Mouse (Mus musculus): ENCODE data around the gene Smyd5. TPM values are rescaled to one million over a fixed set of nuclear protein-coding genes. Genes with fewer than 3 reads are reported as not detected.

Smyd5 gene
- polyA plus RNA-seq, 1 experiment, result 21.1 TPM

DNA sequence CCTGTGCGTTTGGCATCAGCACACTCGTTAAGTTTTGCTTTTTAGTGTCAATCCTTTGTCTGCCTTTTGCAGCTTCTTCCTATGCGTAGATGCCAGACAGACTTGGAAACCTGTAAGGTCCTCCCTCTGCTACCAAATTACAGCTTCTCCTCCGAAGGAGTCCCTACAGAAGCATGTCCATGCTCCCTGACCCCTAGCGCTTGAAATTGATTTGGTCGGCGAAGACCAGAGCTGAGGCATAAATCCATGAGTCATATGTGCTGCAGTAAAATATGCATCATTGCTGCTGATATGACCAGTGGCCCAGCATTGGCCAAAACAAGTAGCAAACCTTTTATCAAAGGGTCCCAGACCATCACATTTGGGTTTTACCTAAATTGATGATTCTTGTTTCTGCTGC is 21.0 kb downstream of the Smyd5 start:
- WGBS, result 4% methylated on average over 7 of the region's 7 CpGs
- Histone ChIP-seq H3K4me1 (ENCODE audit: control insufficient read depth, insufficient read depth, low read length) (peaks cover 10% of the 10 kb centered on the region), H3K4me3 (replicated peaks; ENCODE audit: extremely low read depth, low read depth, low read length) (peak overlapping the region; percentile 97)
- TF ChIP-seq POLR2A (IDR thresholded peaks at IDR 0.05; ENCODE audit: borderline replicate concordance, extremely low read depth, low read depth, low read length) (no peak), CTCF (IDR thresholded peaks at IDR 0.05; ENCODE audit: insufficient read depth, low read length) (no peak)
- no peak for DNase-seq

DNA sequence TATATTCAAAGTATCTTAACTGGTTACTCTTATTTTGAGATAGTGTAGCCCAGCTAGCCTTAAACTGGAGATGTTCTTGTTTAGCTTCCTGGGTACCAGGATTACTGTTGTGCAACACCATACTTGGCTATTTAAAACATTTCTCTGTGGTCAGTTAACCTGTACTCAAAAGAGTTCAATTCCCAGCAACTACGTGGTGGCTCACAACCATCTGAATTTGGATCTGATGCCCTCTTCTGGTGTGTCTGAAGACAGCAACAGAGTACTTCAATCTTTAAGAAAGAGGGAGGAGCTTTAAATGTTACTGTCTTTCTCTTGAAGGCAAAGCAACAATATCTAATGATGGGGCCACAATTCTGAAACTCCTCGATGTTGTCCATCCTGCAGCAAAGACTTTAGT is 27.8 kb downstream of the Smyd5 start:
- TF ChIP-seq CTCF (IDR thresholded peaks at IDR 0.05; ENCODE audit: insufficient read depth, low read length) (no peak), POLR2A (IDR thresholded peaks at IDR 0.05; ENCODE audit: borderline replicate concordance, extremely low read depth, low read depth, low read length) (no peak)
- no peak overlapping the region for H3K4me3 ChIP-seq (replicated peaks; ENCODE audit: extremely low read depth, low read depth, low read length)
- H3K4me1 ChIP-seq (ENCODE audit: control insufficient read depth, insufficient read depth, low read length), result no peaks in the 10 kb centered on the region; the same call in 1 of the 2 replicates
- 74% methylated on average over 2 of the region's 2 CpGs for WGBS
- no peak for DNase-seq

DNA sequence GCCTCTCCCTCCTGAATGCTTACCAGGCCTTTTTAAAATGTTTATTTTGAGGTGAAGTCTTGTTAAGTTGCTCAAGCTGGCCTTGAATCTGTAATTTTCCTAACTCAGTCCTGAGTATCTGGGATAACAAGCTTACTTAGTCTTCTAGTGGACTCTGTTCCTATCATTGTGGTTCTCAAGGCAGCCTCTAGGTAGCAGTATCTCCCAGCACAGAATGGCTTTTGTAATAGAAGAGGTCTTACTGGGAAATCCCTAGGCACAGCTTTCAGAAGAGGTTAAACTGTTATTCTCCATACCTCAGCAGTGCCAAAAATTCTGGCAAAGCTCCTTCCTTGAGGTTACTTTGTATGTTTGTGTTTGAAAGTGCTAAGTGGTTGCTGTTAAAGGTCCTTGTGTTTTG is 33.6 kb downstream of the Smyd5 start:
- H3K4me3 ChIP-seq (replicated peaks; ENCODE audit: extremely low read depth, low read depth, low read length), result no peak overlapping the region
- TF ChIP-seq CTCF (IDR thresholded peaks at IDR 0.05; ENCODE audit: insufficient read depth, low read length) (no peak), POLR2A (IDR thresholded peaks at IDR 0.05; ENCODE audit: borderline replicate concordance, extremely low read depth, low read depth, low read length) (no peak)
- DNase-seq, result no peak
- no peaks in the 10 kb centered on the region for H3K4me1 ChIP-seq (ENCODE audit: control insufficient read depth, insufficient read depth, low read length)

DNA sequence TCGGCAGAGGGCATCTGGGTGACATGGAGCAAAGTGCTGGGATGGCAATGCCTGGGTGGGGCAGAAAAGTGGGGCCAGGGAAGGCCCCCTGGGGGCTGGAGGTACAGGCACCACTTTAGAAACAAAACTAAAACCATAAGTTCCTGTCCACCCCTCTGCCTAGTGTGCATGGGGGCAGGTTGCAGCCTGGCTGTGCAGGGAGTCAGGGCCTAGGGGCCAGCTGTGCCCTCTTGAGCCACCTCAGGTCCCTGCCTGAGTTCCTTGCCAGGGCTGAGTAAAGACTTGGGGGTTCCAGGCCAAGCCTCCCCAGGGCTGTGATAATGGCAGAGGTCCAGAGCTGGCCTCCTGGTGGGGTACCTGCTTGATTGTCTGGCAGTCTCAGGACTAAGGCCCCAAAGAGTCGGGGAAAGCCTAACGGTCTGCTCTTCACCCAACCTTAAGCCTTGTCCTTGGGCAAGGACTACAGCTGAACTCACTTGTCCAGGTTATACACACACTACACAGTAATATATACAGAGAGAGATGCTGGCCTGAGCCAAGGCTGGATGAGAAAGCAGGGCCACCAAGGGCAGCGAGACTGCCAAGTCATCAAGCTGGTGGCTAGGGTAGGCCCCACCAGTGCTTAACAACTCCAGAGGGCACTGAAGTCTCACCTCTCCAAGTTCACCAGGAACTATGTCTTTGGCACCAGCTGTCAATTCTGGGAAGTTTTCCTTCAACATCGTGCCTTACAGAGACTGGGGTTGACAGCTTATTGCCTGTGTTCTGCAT is 38.1 kb downstream of the Smyd5 start:
- Histone ChIP-seq H3K4me1 (ENCODE audit: control insufficient read depth, insufficient read depth, low read length) (no peaks in the 10 kb centered on the region), H3K4me3 (replicated peaks; ENCODE audit: extremely low read depth, low read depth, low read length) (no peak overlapping the region)
- DNase-seq, result no peak
- no peak for TF ChIP-seq CTCF (IDR thresholded peaks at IDR 0.05; ENCODE audit: insufficient read depth, low read length)
- no peak for TF ChIP-seq POLR2A (IDR thresholded peaks at IDR 0.05; ENCODE audit: borderline replicate concordance, extremely low read depth, low read depth, low read length)
- 67% methylated on average over 5 of the region's 5 CpGs for WGBS

DNA sequence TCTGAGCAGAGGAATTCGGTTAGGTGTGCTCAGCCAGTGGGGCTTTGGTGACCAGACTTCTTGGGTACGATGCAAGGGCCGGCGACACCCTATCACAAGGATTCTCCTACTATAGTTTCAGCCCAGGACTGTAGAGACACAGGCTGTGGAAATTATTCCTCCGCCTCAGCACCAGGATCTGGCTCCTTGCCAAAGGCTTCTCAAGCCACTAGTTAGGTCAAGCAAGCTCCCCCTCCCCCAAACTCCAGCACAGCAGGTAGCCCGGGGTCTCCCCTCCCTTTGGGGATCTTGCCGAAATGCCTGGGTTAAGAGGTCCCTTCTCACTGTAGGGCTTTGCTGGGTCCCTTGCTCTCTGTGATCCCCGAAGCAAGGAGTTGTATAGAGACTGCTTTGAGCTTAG is 40.2 kb downstream of the Smyd5 start:
- DNase-seq, result no peak
- TF ChIP-seq POLR2A (IDR thresholded peaks at IDR 0.05; ENCODE audit: borderline replicate concordance, extremely low read depth, low read depth, low read length), result no peak
- no peak for TF ChIP-seq CTCF (IDR thresholded peaks at IDR 0.05; ENCODE audit: insufficient read depth, low read length)
- 65% methylated on average over 8 of the region's 8 CpGs for WGBS
- no peaks in the 10 kb centered on the region for H3K4me1 ChIP-seq (ENCODE audit: control insufficient read depth, insufficient read depth, low read length)
- H3K4me3 ChIP-seq (replicated peaks; ENCODE audit: extremely low read depth, low read depth, low read length), result no peak overlapping the region

DNA sequence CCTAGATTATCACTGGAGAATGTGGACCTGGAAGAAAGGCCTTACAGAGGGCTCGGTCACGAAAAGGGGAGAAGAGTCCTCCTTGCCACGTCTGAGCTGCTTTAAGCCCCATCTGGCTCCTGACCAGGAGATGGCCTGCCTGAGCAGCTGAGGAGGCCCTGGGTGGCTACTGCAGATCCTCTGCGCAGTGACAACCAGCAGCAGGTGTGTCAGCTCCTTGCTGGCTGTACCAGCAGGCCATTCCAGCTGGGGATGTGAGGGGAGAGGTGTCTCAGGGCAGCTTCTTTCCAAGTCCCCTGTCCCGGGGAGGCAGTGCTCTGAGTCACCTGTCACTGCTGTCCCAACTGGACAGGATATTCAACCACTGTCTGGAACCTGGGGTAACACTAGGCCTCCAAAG is 40.8 kb downstream of the Smyd5 start:
- no peak for TF ChIP-seq CTCF (IDR thresholded peaks at IDR 0.05; ENCODE audit: insufficient read depth, low read length)
- no peak for TF ChIP-seq POLR2A (IDR thresholded peaks at IDR 0.05; ENCODE audit: borderline replicate concordance, extremely low read depth, low read depth, low read length)
- 59% methylated on average over 5 of the region's 5 CpGs for WGBS
- DNase-seq, result no peak
- Histone ChIP-seq H3K4me1 (ENCODE audit: control insufficient read depth, insufficient read depth, low read length) (no peaks in the 10 kb centered on the region), H3K4me3 (replicated peaks; ENCODE audit: extremely low read depth, low read depth, low read length) (no peak overlapping the region)

DNA sequence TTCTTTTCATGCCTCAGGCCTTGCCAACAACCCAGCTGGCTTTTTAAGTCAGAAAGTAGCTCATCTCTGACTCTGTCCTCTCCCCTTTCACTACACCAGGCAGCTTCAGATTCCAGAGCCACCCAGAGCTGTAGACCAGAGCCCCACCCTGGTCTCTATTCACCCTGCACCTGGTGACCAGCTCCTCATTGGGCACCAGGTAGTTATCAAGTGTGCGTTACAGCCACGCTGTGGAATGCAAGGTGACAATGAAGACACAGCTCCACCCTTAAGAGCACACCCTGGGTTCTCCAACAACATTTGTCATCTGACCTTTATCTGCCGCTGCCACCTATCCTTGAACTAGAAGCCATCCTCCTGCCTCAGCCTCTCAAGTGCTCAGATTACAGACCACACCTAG is 43.8 kb downstream of the Smyd5 start:
- no peak for TF ChIP-seq CTCF (IDR thresholded peaks at IDR 0.05; ENCODE audit: insufficient read depth, low read length)
- TF ChIP-seq POLR2A (IDR thresholded peaks at IDR 0.05; ENCODE audit: borderline replicate concordance, extremely low read depth, low read depth, low read length), result no peak
- no peak for DNase-seq
- Histone ChIP-seq H3K4me3 (replicated peaks; ENCODE audit: extremely low read depth, low read depth, low read length) (no peak overlapping the region), H3K4me1 (ENCODE audit: control insufficient read depth, insufficient read depth, low read length) (no peaks in the 10 kb centered on the region)
- 81% methylated on average over 3 of the region's 3 CpGs for WGBS

DNA sequence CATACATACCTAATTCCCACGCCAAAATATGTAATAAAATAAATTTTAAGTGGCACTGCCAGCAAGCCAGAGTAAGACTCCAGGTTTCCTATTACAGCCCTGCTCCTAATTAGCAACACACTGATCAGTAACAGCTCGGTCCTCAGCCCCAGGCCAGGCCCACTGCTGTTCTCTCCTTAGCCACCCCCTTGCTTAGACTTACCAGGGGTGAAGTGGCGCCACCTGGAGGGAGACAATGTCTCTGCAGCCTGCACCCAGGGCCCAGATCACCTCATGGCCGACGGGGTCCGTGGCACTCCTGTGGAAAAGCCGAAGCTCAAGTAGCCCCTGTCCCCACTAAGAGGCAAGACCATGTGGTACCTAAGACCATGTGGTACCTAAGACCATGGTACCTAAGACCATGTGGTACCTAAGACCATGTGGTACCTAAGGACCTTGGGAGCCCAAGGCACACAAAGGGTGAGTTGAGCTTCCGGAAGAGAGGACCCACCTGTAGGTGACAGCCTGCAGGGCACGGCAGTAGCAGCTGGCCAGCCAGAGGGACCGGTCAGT is 45.7 kb downstream of the Smyd5 start:
- peak; percentile 17 for DNase-seq
- TF ChIP-seq POLR2A (IDR thresholded peaks at IDR 0.05; ENCODE audit: borderline replicate concordance, extremely low read depth, low read depth, low read length), result no peak
- peak; percentile 41 for TF ChIP-seq CTCF (IDR thresholded peaks at IDR 0.05; ENCODE audit: insufficient read depth, low read length)

DNA sequence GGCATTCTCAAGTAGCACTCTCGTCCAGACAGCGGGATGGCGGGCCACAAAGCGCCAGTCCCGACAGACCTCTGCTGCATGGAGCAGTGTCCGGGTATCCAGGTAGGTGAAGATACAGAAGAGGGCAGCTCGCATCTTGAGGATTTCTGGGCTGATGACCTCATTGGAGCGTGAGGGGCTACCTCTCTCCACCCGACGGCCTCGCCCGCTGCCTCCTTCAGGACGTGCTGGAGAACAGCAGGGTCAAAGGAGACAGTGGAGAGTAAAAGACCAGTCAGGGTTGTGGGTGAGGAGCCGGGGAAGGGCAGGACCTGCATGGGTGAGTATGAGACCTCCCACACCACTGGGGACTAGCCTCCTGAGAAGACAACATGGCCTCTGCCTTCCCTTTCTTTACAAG is 46.6 kb downstream of the Smyd5 start:
- 31% methylated on average over 14 of the region's 14 CpGs for WGBS
- DNase-seq, result no peak
- TF ChIP-seq CTCF (IDR thresholded peaks at IDR 0.05; ENCODE audit: insufficient read depth, low read length) (no peak), POLR2A (IDR thresholded peaks at IDR 0.05; ENCODE audit: borderline replicate concordance, extremely low read depth, low read depth, low read length) (no peak)

More for the DNA sequence above, 45.7 kb downstream of the Smyd5 start:
- H3K4me3 ChIP-seq (replicated peaks; ENCODE audit: extremely low read depth, low read depth, low read length), result no peak overlapping the region
- H3K4me1 ChIP-seq (ENCODE audit: control insufficient read depth, insufficient read depth, low read length), result no peaks in the 10 kb centered on the region
- 31% methylated on average over 10 of the region's 10 CpGs for WGBS

DNA sequence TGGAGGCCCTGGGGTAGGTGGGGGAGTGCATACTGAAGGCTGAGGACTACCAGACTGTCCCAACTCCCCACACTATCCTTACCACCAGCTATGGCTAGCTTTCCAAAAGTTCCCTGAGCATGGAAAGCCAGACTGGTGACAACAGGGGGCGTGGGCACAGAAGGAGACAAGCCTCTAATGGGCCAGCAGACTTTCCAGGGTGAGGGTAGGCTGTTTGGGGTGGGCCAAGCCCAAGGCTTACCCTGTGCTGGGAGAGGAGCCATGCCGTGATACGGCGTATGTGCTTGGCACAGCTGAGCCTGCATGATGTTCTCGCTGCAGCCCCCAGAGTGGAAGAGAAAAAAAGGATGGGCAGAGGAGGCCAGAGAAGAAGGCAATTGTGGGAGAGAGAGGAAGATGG is 48.2 kb downstream of the Smyd5 start:
- Histone ChIP-seq H3K4me1 (ENCODE audit: control insufficient read depth, insufficient read depth, low read length) (no peaks in the 10 kb centered on the region), H3K4me3 (replicated peaks; ENCODE audit: extremely low read depth, low read depth, low read length) (no peak overlapping the region)
- TF ChIP-seq POLR2A (IDR thresholded peaks at IDR 0.05; ENCODE audit: borderline replicate concordance, extremely low read depth, low read depth, low read length), result no peak
- no peak for TF ChIP-seq CTCF (IDR thresholded peaks at IDR 0.05; ENCODE audit: insufficient read depth, low read length)
- 81% methylated on average over 5 of the region's 5 CpGs for WGBS
- no peak for DNase-seq

More for the DNA sequence above, 46.6 kb downstream of the Smyd5 start:
- Histone ChIP-seq H3K4me3 (replicated peaks; ENCODE audit: extremely low read depth, low read depth, low read length) (no peak overlapping the region), H3K4me1 (ENCODE audit: control insufficient read depth, insufficient read depth, low read length) (no peaks in the 10 kb centered on the region)
